Mouse (Mus musculus) left cerebral cortex, adult 2 months (tissue): ENCODE data around the gene Tmprss4. TPM values are rescaled to one million over a fixed set of nuclear protein-coding genes. Genes with fewer than 3 reads are reported as not detected.

ENCODE experiments used
- DNase-seq, 2 experiments: peaks; one replicate each; pipeline ENCODE4 v3.0.0; 2021 to 2022; ENCODE audit warnings: low spot score in 2 of 2, mixed read lengths in 1 of 2; ENCODE audit errors: extremely low spot score in 1 of 2
- H3K27ac ChIP-seq: fragments of 200-600 bp; 2 replicates; pipeline ENCODE4 v1.8.1; 2022
- H3K4me3 ChIP-seq: fragments of 200-600 bp; 2 replicates; pipeline ENCODE4 v1.8.1; 2022
- CTCF ChIP-seq: fragments of 200-600 bp; IDR thresholded peaks from 2 replicates; pipeline ENCODE4 v1.8.1; 2022; ENCODE audit warnings: antibody characterized with exemption, mild to moderate bottlenecking, moderate library complexity
- intact Hi-C: fragments of 180-260 bp; cut with DNase I; formaldehyde crosslinking; loops from one replicate; pipeline ENCODE4 v1.15.1; 2025
- total RNA-seq, 2 experiments: library from RNA; stranded (reverse); gene quantifications; 2 replicates each; pipeline ENCODE4 v1.2.3; 2021

The Tmprss4 gene
- total RNA-seq, 2 experiments from 2014 or later: not detected

GRCm38 (mm10) chr9:45150933-45151332 is 53.0 kb downstream of the Tmprss4 start:
- TF ChIP-seq CTCF: no peak
- DNase-seq: no peak
- no peak overlapping the region for H3K4me3 ChIP-seq
- peak overlapping the region; percentile 19; the same call in 1 of the 2 replicates for H3K27ac ChIP-seq
- intact Hi-C loops: no loop called here

DNA sequence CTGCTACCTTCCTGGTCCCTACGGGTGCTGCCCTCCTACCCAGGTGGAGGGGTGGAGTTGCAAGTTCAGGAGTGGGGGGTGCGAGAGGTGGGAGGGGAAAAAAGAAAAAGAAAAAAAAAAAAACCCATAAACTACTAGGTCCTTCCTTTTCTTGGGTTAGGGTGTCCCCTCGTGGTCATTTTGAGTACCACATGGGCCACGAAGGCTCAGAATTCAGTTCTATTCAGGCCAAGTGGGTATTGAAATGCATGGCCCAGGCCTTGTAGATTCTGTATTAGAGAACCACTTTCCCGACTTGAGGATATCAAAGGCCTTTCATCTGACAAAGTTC is 57.7 kb downstream of the Tmprss4 start:
- DNase-seq: peak; percentile 72 to 82
- peak; percentile 94 for TF ChIP-seq CTCF
- H3K27ac ChIP-seq: peak overlapping the region; percentile 85

DNA sequence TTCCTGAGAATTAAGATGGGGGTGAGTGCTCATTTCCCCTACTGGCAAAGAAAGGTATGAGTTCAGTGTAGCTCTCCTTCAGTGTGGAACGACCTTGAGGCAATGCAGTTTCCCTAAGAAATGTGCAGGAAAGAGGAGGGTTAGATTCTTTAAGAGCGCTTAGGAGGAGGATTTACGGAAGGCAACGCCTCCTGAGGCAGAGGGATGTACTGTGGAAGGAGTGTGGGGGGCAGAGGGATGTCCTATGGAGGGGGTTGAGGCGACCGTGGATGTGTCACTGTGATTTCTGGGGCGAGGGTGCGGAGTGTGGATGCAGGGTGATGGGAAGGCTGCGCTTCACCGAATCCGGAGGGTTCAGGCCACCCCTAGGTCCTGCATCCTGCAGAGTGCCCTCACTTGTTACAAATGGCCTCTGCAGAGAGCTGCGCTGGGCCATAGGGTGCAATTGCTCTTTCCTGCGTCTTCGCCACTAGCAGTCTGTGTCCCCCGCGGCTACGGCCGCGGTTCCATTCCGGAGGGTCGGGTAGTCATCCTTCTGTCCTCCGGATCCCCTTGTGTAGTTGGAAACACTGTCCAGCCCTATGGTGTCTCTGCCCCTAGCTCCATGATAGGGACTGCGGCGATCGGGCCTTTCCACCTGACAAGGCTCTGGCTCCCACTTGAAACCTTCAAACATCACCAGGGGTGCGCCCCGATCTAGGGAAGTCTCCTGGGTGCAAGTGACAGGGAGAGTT is 58.2 kb downstream of the Tmprss4 start:
- TF ChIP-seq CTCF: peak; percentile 36
- H3K4me3 ChIP-seq: peak overlapping the region; percentile 50
- peak overlapping the region; percentile 85 for H3K27ac ChIP-seq
- intact Hi-C loops: loop anchor here (1.0 to 10.0 kb wide), 5 partner anchors 91 to 331 kb away; partner anchors contain the start of gene Mpzl3
- peak in 1 of 2 experiments; percentile 43 for DNase-seq

More for the DNA sequence above, 57.7 kb downstream of the Tmprss4 start:
- intact Hi-C loops: loop anchor here (1.0 to 10.0 kb wide), 3 partner anchors 123 to 331 kb away; no protein-coding TSS in a partner anchor
- H3K4me3 ChIP-seq: peak overlapping the region; percentile 50

DNA sequence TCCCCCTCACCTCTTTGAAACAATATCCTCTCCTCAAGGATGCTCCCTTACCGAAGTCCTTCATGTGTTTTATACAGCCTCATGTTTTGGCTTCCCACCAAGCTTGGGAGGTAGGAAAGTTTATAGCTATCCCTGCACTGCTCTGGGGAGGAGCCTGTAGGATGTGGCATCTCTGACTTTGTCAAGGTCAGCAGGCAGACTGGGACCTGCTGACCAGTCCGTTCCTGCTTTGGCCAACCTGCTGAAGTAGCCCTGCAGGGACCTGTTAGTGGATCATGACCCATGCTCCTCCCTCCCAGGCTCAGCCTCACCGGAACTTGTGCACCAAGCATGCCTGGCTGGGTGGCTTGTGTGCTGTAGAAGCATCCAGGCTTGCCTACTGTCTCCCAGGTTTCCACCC is 61.2 kb downstream of the Tmprss4 start:
- intact Hi-C loops: loop anchor here (10.0 kb wide), 1 partner anchor 328 kb away; no protein-coding TSS in a partner anchor

GRCm38 (mm10) chr9:45140945-45141344 is 62.9 kb downstream of the Tmprss4 start:
- no peak for DNase-seq
- intact Hi-C loops: loop anchor here (10.0 kb wide), 1 partner anchor 326 kb away; no protein-coding TSS in a partner anchor
- no peak for TF ChIP-seq CTCF
- H3K4me3 ChIP-seq: no peak overlapping the region
- no peak overlapping the region for H3K27ac ChIP-seq

More for the DNA sequence above, 61.2 kb downstream of the Tmprss4 start:
- TF ChIP-seq CTCF: no peak
- DNase-seq: no peak
- H3K4me3 ChIP-seq: no peak overlapping the region
- no peak overlapping the region for H3K27ac ChIP-seq

DNA sequence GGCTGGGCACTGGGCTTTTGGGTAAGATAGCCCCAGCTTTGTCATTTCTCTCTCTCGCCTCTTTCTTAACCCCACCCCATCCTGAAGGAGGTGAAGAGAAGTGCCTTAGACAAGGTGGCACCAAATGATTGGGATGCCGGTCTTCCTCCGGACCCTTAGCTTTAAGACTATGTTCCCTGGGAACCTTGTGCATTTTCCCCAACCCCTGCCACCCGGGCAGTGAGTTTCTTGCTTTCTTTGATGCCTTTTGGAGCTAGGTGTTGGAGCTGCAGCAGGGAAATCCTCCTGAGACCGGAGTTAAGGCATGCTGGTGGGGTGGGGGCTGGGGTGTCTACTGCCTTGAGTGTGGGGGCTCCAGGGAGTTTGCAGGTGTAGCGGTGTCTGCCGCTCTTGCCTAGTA is 64.8 kb downstream of the Tmprss4 start:
- intact Hi-C loops: no loop called here
- no peak for DNase-seq
- H3K27ac ChIP-seq: peak overlapping the region; percentile 74
- TF ChIP-seq CTCF: no peak
- H3K4me3 ChIP-seq: peak overlapping the region; percentile 60

GRCm38 (mm10) chr9:45138191-45139032 is 65.5 kb downstream of the Tmprss4 start, which contains the start of gene Scn4b:
Gene Scn4b, plus strand, starts transcription at chr9:45138395.
- Histone ChIP-seq H3K4me3 (peak within 1 kb of the TSS; percentile 60), H3K27ac (peak within 1 kb of the TSS; percentile 74)
- no peak for TF ChIP-seq CTCF
- DNase-seq: peak; percentile 45 to 54
- intact Hi-C loops: loop anchor here (1.0 kb wide), 1 partner anchor 16 kb away; no protein-coding TSS in a partner anchor

DNA sequence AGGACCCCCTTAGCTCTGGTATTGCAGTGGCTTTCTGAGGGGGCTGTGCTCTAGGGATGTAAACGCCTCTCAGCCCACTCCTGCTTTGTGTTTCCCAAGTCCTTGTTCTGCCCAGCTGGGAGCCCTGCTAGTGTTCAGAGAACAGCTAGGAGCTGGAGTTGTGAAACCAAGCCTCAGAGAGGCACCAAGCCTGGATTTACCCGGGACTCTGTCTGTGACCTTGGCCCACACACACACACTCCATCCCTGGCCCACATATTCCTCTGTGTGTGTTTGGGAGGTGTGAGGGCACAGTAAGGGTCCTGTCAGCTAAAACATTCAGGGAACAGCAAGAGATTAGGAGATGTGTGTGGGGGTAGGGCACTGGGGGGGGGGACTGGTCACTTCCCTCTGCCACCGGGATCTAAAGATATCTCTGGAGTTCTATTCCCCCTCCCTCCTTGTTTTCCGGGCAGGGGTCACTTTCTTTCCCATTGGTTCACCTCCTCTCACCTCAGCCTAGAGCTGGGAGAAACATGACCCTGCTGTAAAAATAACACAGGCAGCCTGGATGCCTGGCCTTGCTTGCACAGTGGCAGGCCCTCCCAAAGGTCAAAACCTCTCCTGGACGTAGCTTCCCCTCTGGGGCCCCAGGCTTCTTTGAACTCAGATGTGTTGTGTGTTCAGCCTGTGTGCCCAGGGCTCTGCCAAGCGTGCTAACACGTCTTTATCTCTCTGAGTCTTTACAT is 67.3 kb downstream of the Tmprss4 start:
- no peak for DNase-seq
- H3K4me3 ChIP-seq: no peak overlapping the region
- intact Hi-C loops: no loop called here

GRCm38 (mm10) chr9:45133484-45134310 is 70.2 kb downstream of the Tmprss4 start:
- Histone ChIP-seq H3K4me3 (no peak overlapping the region), H3K27ac (no peak overlapping the region)
- no peak for DNase-seq
- TF ChIP-seq CTCF: peak; percentile 55
- intact Hi-C loops: no loop called here

More for the DNA sequence above, 67.3 kb downstream of the Tmprss4 start:
- H3K27ac ChIP-seq: no peak overlapping the region
- no peak for TF ChIP-seq CTCF

GRCm38 (mm10) chr9:45130119-45130518 is 73.8 kb downstream of the Tmprss4 start:
- no peak for DNase-seq
- H3K4me3 ChIP-seq: no peak overlapping the region
- no peak overlapping the region for H3K27ac ChIP-seq
- intact Hi-C loops: no loop called here
- no peak for TF ChIP-seq CTCF

GRCm38 (mm10) chr9:45126941-45127340 is 77.0 kb downstream of the Tmprss4 start:
- intact Hi-C loops: no loop called here
- no peak for DNase-seq
- no peak for TF ChIP-seq CTCF
- H3K4me3 ChIP-seq: no peak overlapping the region
- no peak overlapping the region for H3K27ac ChIP-seq
